Mouse (Mus musculus): ENCODE results near the gene Wdr35.
A peak's percentile ranks its signal among the peaks of the same experiment; 100 is the strongest.
"Not testable (repeated sequence)": the region's sequence is repeated elsewhere in the genome, so short reads cannot be mapped to it uniquely, and the experiment has no call there.

Gene Wdr35

GRCm38 (mm10) chr12:9007146-9007545 lies 33.5 kb downstream of the Wdr35 start:
- no peak for DNase-seq (ENCODE audit: low spot score)

GRCm38 (mm10) chr12:9007811-9008210 lies 34.1 kb downstream of the Wdr35 start:
- no peak for DNase-seq (ENCODE audit: low spot score)

GRCm38 (mm10) chr12:9010311-9010710 lies 36.6 kb downstream of the Wdr35 start:
- no peak for DNase-seq (ENCODE audit: low spot score)

GRCm38 (mm10) chr12:9016376-9016775 lies 42.7 kb downstream of the Wdr35 start:
- no peak for DNase-seq (ENCODE audit: low spot score)

- DNase-seq (ENCODE audit: low spot score) = no peak
Measured at GRCm38 (mm10) chr12:9020431-9020830, 46.7 kb downstream of the Wdr35 start.

GRCm38 (mm10) chr12:9020986-9021385 lies 47.3 kb downstream of the Wdr35 start:
- no peak for DNase-seq (ENCODE audit: low spot score)

- no peak for DNase-seq (ENCODE audit: low spot score)
Measured at GRCm38 (mm10) chr12:9023031-9023430, 49.3 kb downstream of the Wdr35 start.

- no peak for DNase-seq (ENCODE audit: low spot score)
Measured at GRCm38 (mm10) chr12:9024071-9024470, 50.4 kb downstream of the Wdr35 start.

GRCm38 (mm10) chr12:9024736-9025135 lies 51.0 kb downstream of the Wdr35 start:
- no peak for DNase-seq (ENCODE audit: low spot score)

GRCm38 (mm10) chr12:9026843-9027242 lies 53.2 kb downstream of the Wdr35 start:
- no peak for DNase-seq (ENCODE audit: low spot score)

GRCm38 (mm10) chr12:9028816-9029215 lies 55.1 kb downstream of the Wdr35 start:
- DNase-seq (ENCODE audit: low spot score) = not testable (repeated sequence)

GRCm38 (mm10) chr12:9029506-9029887 lies 55.8 kb downstream of the Wdr35 start:
- no peak for DNase-seq (ENCODE audit: low spot score)

GRCm38 (mm10) chr12:9029888-9030723 lies 56.4 kb downstream of the Wdr35 start, which contains the start of gene Ttc32:
Ttc32 (plus strand) TSS chr12:9029997.
- peak; percentile 96 for DNase-seq (ENCODE audit: low spot score)

GRCm38 (mm10) chr12:9031166-9031565 lies 57.5 kb downstream of the Wdr35 start:
- DNase-seq (ENCODE audit: low spot score) = no peak

- DNase-seq (ENCODE audit: low spot score) = no peak
Measured at GRCm38 (mm10) chr12:9033140-9033539, 59.4 kb downstream of the Wdr35 start.

GRCm38 (mm10) chr12:9036409-9036808 lies 62.7 kb downstream of the Wdr35 start:
- no peak for DNase-seq (ENCODE audit: low spot score)

- no peak for DNase-seq (ENCODE audit: low spot score)
Measured at GRCm38 (mm10) chr12:9040177-9040576, 66.5 kb downstream of the Wdr35 start.

GRCm38 (mm10) chr12:9040686-9041085 lies 67.0 kb downstream of the Wdr35 start:
- no peak for DNase-seq (ENCODE audit: low spot score)

GRCm38 (mm10) chr12:9042316-9042715 lies 68.6 kb downstream of the Wdr35 start:
- DNase-seq (ENCODE audit: low spot score) = no peak

GRCm38 (mm10) chr12:9042759-9043158 lies 69.1 kb downstream of the Wdr35 start:
- no peak for DNase-seq (ENCODE audit: low spot score)

GRCm38 (mm10) chr12:9044666-9045065 lies 71.0 kb downstream of the Wdr35 start:
- no peak for DNase-seq (ENCODE audit: low spot score)

GRCm38 (mm10) chr12:9046674-9047073 lies 73.0 kb downstream of the Wdr35 start:
- DNase-seq (ENCODE audit: low spot score) = no peak

- no peak for DNase-seq (ENCODE audit: low spot score)
Measured at GRCm38 (mm10) chr12:9048090-9048489, 74.4 kb downstream of the Wdr35 start.

GRCm38 (mm10) chr12:9050824-9051223 lies 77.1 kb downstream of the Wdr35 start:
- no peak for DNase-seq (ENCODE audit: low spot score)
